ENCODE assay signal across 14 mouse cellular contexts in genomic region chr5:24078420-24079179, GRCm38 (mm10). TPM values are rescaled to one million over a fixed set of nuclear protein-coding genes. Genes with fewer than 3 reads are reported as not detected.
DNase-seq lines count a peak whose midpoint lies in the region; ATAC-seq and TF ChIP-seq lines count a peak whose summit lies in the region.
"Had no signal": no experiment of that assay in that cellular context is flagged by ENCODE, and none has a peak within 500 bp of the region (broad histone marks: within the 10 kb centered on the region; RNA-seq: fewer than 3 reads in every experiment).

No protein-coding gene starts in this region.

- WGBS in forebrain, postnatal 0 days: 83% methylated on average over 7 of the region's 7 CpGs
- 81% methylated on average over 7 of the region's 7 CpGs for WGBS in forebrain, embryonic 14.5 days
- WGBS in liver, embryonic 15.5 days (ENCODE audit: insufficient replicate concordance): 71% methylated on average over 7 of the region's 7 CpGs
- WGBS in liver, embryonic 11.5 days: 73% methylated on average over 7 of the region's 7 CpGs
- WGBS in intestine, embryonic 15.5 days: 75% methylated on average over 7 of the region's 7 CpGs

- intact Hi-C loops in heart, postnatal 36 days (cut with DNase I): no loop called here

- H3K36me3 ChIP-seq in forebrain, postnatal 0 days (ENCODE audit: insufficient read depth): no peaks in the 10 kb centered on the region
- no peaks in the 10 kb centered on the region for H3K36me3 ChIP-seq in forebrain, embryonic 14.5 days (ENCODE audit: control insufficient read depth, insufficient read depth, low read length)
- H3K36me3 ChIP-seq in liver, embryonic 15.5 days (replicated peaks): no peaks in the 10 kb centered on the region
- H3K36me3 ChIP-seq in liver, embryonic 11.5 days (ENCODE audit: control insufficient read depth, insufficient read depth, low read length): no peaks in the 10 kb centered on the region
- H3K36me3 ChIP-seq in E14TG2a.4 (ENCODE audit: insufficient read depth, low read length): no peaks in the 10 kb centered on the region
- no peaks in the 10 kb centered on the region for H3K36me3 ChIP-seq in intestine, embryonic 15.5 days

- no peak overlapping the region for H3K4me2 ChIP-seq in forebrain, postnatal 0 days (ENCODE audit: low read depth)
- no peak overlapping the region for H3K4me2 ChIP-seq in forebrain, embryonic 14.5 days (ENCODE audit: low read length)
- H3K4me2 ChIP-seq in liver, embryonic 15.5 days: peak overlapping the region; percentile 38; the same call in 1 of the 2 replicates
- no peak overlapping the region for H3K4me2 ChIP-seq in liver, embryonic 11.5 days
- H3K4me2 ChIP-seq in intestine, embryonic 15.5 days (replicated peaks): no peak overlapping the region

- no peak for DNase-seq in forebrain, postnatal 0 days
- DNase-seq in forebrain, embryonic 14.5 days (ENCODE audit: low spot score): no peak
- no peak for DNase-seq in liver, embryonic 11.5 days (ENCODE audit: low spot score)
- DNase-seq in heart, postnatal 36 days: no peak
- DNase-seq: cerebellum, adult 11 months; kidney, adult 9 months; layer of hippocampus, postnatal 36 days; spleen, adult 18-20 months; thymus, postnatal 4 days had no signal

- H3K9me3 ChIP-seq in forebrain, postnatal 0 days (ENCODE audit: low read length): no peaks in the 10 kb centered on the region
- no peaks in the 10 kb centered on the region for H3K9me3 ChIP-seq in forebrain, embryonic 14.5 days (replicated peaks; ENCODE audit: control insufficient read depth, low read length)
- no peaks in the 10 kb centered on the region for H3K9me3 ChIP-seq in liver, embryonic 15.5 days (replicated peaks)
- H3K9me3 ChIP-seq in liver, embryonic 11.5 days (ENCODE audit: control insufficient read depth, low read length): no peaks in the 10 kb centered on the region
- H3K9me3 ChIP-seq in E14TG2a.4 (ENCODE audit: low read length): no peaks in the 10 kb centered on the region
- no peaks in the 10 kb centered on the region for H3K9me3 ChIP-seq in intestine, embryonic 15.5 days

- no peak overlapping the region for H3K9ac ChIP-seq in forebrain, postnatal 0 days
- no peak overlapping the region for H3K9ac ChIP-seq in forebrain, embryonic 14.5 days (ENCODE audit: low read length)
- H3K9ac ChIP-seq in liver, embryonic 15.5 days: no peak overlapping the region
- no peak overlapping the region for H3K9ac ChIP-seq in liver, embryonic 11.5 days (ENCODE audit: low read depth, low read length)
- H3K9ac ChIP-seq in intestine, embryonic 15.5 days: no peak overlapping the region

- no peak overlapping the region for H3K27ac ChIP-seq in forebrain, postnatal 0 days (ENCODE audit: low read depth, low read length)
- H3K27ac ChIP-seq in forebrain, embryonic 14.5 days (ENCODE audit: low read depth, low read length): no peak overlapping the region
- no peak overlapping the region for H3K27ac ChIP-seq in liver, embryonic 15.5 days (replicated peaks)
- H3K27ac ChIP-seq in liver, embryonic 11.5 days (ENCODE audit: low read depth, low read length): no peak overlapping the region
- H3K27ac ChIP-seq in intestine, embryonic 15.5 days: no peak overlapping the region

- H3K4me1 ChIP-seq in forebrain, postnatal 0 days (ENCODE audit: insufficient read depth): peaks cover 11% of the 10 kb centered on the region; the same call in 1 of the 2 replicates
- H3K4me1 ChIP-seq in forebrain, embryonic 14.5 days (ENCODE audit: control insufficient read depth, insufficient read depth, low read length): peaks cover 4% of the 10 kb centered on the region; the same call in 1 of the 2 replicates
- H3K4me1 ChIP-seq in liver, embryonic 15.5 days (replicated peaks): 0 out of 2 replicates have a peak, but pooled peaks cover 4% of the 10 kb centered on the region
- H3K4me1 ChIP-seq in liver, embryonic 11.5 days (replicated peaks; ENCODE audit: control insufficient read depth, insufficient read depth, low read length): no peaks in the 10 kb centered on the region
- peaks cover 16% of the 10 kb centered on the region for H3K4me1 ChIP-seq in E14TG2a.4 (replicated peaks; ENCODE audit: low read depth, low read length)
- no peaks in the 10 kb centered on the region for H3K4me1 ChIP-seq in intestine, embryonic 15.5 days (replicated peaks)

- H3K4me3 ChIP-seq in forebrain, postnatal 0 days (ENCODE audit: low read depth, low read length): no peak overlapping the region
- H3K4me3 ChIP-seq in forebrain, embryonic 14.5 days (ENCODE audit: low read depth, low read length): no peak overlapping the region
- H3K4me3 ChIP-seq in liver, embryonic 15.5 days (replicated peaks): no peak overlapping the region
- no peak overlapping the region for H3K4me3 ChIP-seq in liver, embryonic 11.5 days (ENCODE audit: low read depth, low read length)
- H3K4me3 ChIP-seq in E14TG2a.4 (replicated peaks; ENCODE audit: low read length): no peak overlapping the region
- H3K4me3 ChIP-seq in intestine, embryonic 15.5 days (replicated peaks): no peak overlapping the region
- H3K4me3 ChIP-seq: erythroblast, embryonic 14.5 days had no signal

- no peak for ATAC-seq in forebrain, postnatal 0 days
- ATAC-seq in forebrain, embryonic 14.5 days: no peak
- ATAC-seq in liver, embryonic 15.5 days (ENCODE audit: insufficient read depth): no peak
- ATAC-seq in liver, embryonic 11.5 days (replicated peaks; ENCODE audit: low FRiP score): no peak
- ATAC-seq in intestine, embryonic 15.5 days: 0 out of 2 replicates have a peak, but pooled peaks have one; percentile 28
- ATAC-seq in megakaryocyte, adult 5-6 weeks (ENCODE audit: poor library complexity, severe bottlenecking): no peak

- H3K27me3 ChIP-seq in forebrain, postnatal 0 days (ENCODE audit: insufficient read depth, low read length): no peaks in the 10 kb centered on the region
- no peaks in the 10 kb centered on the region for H3K27me3 ChIP-seq in forebrain, embryonic 14.5 days (replicated peaks; ENCODE audit: control insufficient read depth, insufficient read depth, low read length)
- H3K27me3 ChIP-seq in liver, embryonic 15.5 days: peaks cover 20% of the 10 kb centered on the region; the same call in 1 of the 2 replicates
- H3K27me3 ChIP-seq in liver, embryonic 11.5 days (replicated peaks; ENCODE audit: control insufficient read depth, insufficient read depth, low read length): no peaks in the 10 kb centered on the region
- peaks cover 3% of the 10 kb centered on the region; the same call in 1 of the 2 replicates for H3K27me3 ChIP-seq in E14TG2a.4 (ENCODE audit: insufficient read depth, low read length)
- 0 out of 2 replicates have a peak, but pooled peaks cover 3% of the 10 kb centered on the region for H3K27me3 ChIP-seq in intestine, embryonic 15.5 days (replicated peaks)

- peak; percentile 49; the same call in 1 of the 2 replicates for TF ChIP-seq CTCF in forebrain, postnatal 0 days (IDR thresholded peaks at IDR 0.05; ENCODE audit: low read depth)
- TF ChIP-seq CTCF in E14TG2a.4 (conservative IDR thresholded peaks at IDR 0.05; ENCODE audit: low read length): peak; percentile 23; the same call in 1 of the 2 replicates

RNA-seq across cellular contexts. Expression of gene Klhl7, which starts 21.8 kb away (rescaled TPM):
- 244 and 250 TPM in 2 replicates for total RNA-seq in forebrain, postnatal 0 days (2014; rRNA removed)
- polyA plus RNA-seq in forebrain, postnatal 0 days (2015; fragmentation: Nextera tagmentation; extraction: Ambion mirVana): 90.5 and 118 TPM in 2 replicates
- polyA plus RNA-seq in forebrain, embryonic 14.5 days (2014; fragmentation: Nextera tagmentation; extraction: Ambion mirVana): 184 and 217 TPM in 2 replicates
- 18.2 and 19.6 TPM in 2 replicates for polyA plus RNA-seq in liver, embryonic 15.5 days (2015; fragmentation: Nextera tagmentation; extraction: Ambion mirVana)
- 29.1 and 31.6 TPM in 2 replicates for polyA plus RNA-seq in liver, embryonic 11.5 days (2014; fragmentation: Nextera tagmentation; extraction: Ambion mirVana)
- 32.5 and 39.5 TPM in 2 replicates for polyA plus RNA-seq in intestine, embryonic 15.5 days (2015; fragmentation: Nextera tagmentation; extraction: Ambion mirVana)
- 12.3 and 16.7 TPM in 2 replicates for total RNA-seq in megakaryocyte, adult 5-6 weeks (2015)
- 10.5 and 12.5 TPM in 2 replicates for total RNA-seq in megakaryocyte, adult 5-6 weeks (2017)
- total RNA-seq in heart, postnatal 36 days (2021): 10 to 100 TPM; 42.1 to 51.2 TPM

RNA-seq across cellular contexts. Expression of gene Fam126a, which starts 48.1 kb away (rescaled TPM):
- total RNA-seq in forebrain, postnatal 0 days (2014; rRNA removed): 43.3 and 44.0 TPM in 2 replicates
- 19.2 and 25.4 TPM in 2 replicates for polyA plus RNA-seq in forebrain, postnatal 0 days (2015; fragmentation: Nextera tagmentation; extraction: Ambion mirVana)
- polyA plus RNA-seq in forebrain, embryonic 14.5 days (2014; fragmentation: Nextera tagmentation; extraction: Ambion mirVana): 38.2 and 46.2 TPM in 2 replicates
- 55.0 and 56.9 TPM in 2 replicates for polyA plus RNA-seq in liver, embryonic 15.5 days (2015; fragmentation: Nextera tagmentation; extraction: Ambion mirVana)
- polyA plus RNA-seq in liver, embryonic 11.5 days (2014; fragmentation: Nextera tagmentation; extraction: Ambion mirVana): 39.6 and 48.3 TPM in 2 replicates
- polyA plus RNA-seq in intestine, embryonic 15.5 days (2015; fragmentation: Nextera tagmentation; extraction: Ambion mirVana): 14.3 and 16.1 TPM in 2 replicates
- total RNA-seq in megakaryocyte, adult 5-6 weeks (2015): 21.9 and 23.8 TPM in 2 replicates
- 21.6 and 23.1 TPM in 2 replicates for total RNA-seq in megakaryocyte, adult 5-6 weeks (2017)
- 10 to 100 TPM; 31.7 to 58.7 TPM for total RNA-seq in heart, postnatal 36 days (2021)
